Mouse (Mus musculus) activated CD4-positive, CD25-positive, alpha-beta regulatory T cell (primary cell): ENCODE measurements around the gene Tgtp1. TPM values are rescaled to one million over a fixed set of nuclear protein-coding genes. Genes with fewer than 3 reads are reported as not detected.

Experiments
- polyA plus RNA-seq, 2 experiments: library from polyadenylated mRNA; unstranded; fragments of 100-300 nt; shearing (Covaris generic); gene quantifications; one replicate each; pipeline ENCODE4 v1.2.1; 2017

Tgtp1 gene
- 100 to 1,000 TPM; 236 to 376 TPM for polyA plus RNA-seq

GRCm38 (mm10) chr11:48994018-48994417 lies at the start of gene Tgtp1:
TSS of gene Tgtp1 (minus strand) at chr11:48994172.

GRCm38 (mm10) chr11:48991740-48992520 lies 2.0 kb downstream of the Tgtp1 start, which contains the start of gene Gm12185:
TSS of gene Gm12185 (minus strand) at chr11:48992226.

GRCm38 (mm10) chr11:48979251-48979650 lies 14.7 kb downstream of the Tgtp1 start, which contains the start of gene 9930111J21Rik1:
TSS of gene 9930111J21Rik1 (minus strand) at chr11:48979398.

GRCm38 (mm10) chr11:48978240-48978939 lies 15.6 kb downstream of the Tgtp1 start, which contains the start of gene Olfr56:
TSS of gene Olfr56 (plus strand) at chr11:48978889.

GRCm38 (mm10) chr11:48946090-48946489 lies 47.9 kb downstream of the Tgtp1 start, which contains the start of gene Psme2b:
TSS of gene Psme2b (minus strand) at chr11:48946190.

Other genes starting within 250 kb of the Tgtp1 start
- 100 to 1,000 TPM; 607 to 930 TPM for gene Rack1, start 193.8 kb downstream of the Tgtp1 start, polyA plus RNA-seq
- 1 to 10 TPM; 1.6 to 1.9 TPM for gene Trim41, start 176.8 kb downstream of the Tgtp1 start, polyA plus RNA-seq
- gene Trim7, start 168.0 kb downstream of the Tgtp1 start, polyA plus RNA-seq: under 1 TPM; 0.70 to 0.99 TPM
- 1 to 10 TPM; 4.9 to 5.0 TPM for gene Gm12184, start 167.5 kb downstream of the Tgtp1 start, polyA plus RNA-seq
- gene Irgm1, start 122.5 kb downstream of the Tgtp1 start, polyA plus RNA-seq: 100 to 1,000 TPM; 184 to 211 TPM
- 1 to 10 TPM; 1.3 to 1.4 TPM for gene Gm5431, start 92.0 kb downstream of the Tgtp1 start, polyA plus RNA-seq
- 100 to 1,000 TPM; 135 to 194 TPM for gene Psme2b, start 48.0 kb downstream of the Tgtp1 start, polyA plus RNA-seq
- 1 to 10 TPM; 1.3 to 1.4 TPM for gene Olfr56, start 15.3 kb downstream of the Tgtp1 start, polyA plus RNA-seq
- gene 9930111J21Rik1, start 14.8 kb downstream of the Tgtp1 start, polyA plus RNA-seq: 100 to 1,000 TPM; 111 to 163 TPM
- 1 to 10 TPM; 4.8 to 6.1 TPM for gene Gm12185, start 1.9 kb downstream of the Tgtp1 start, polyA plus RNA-seq
- gene 9930111J21Rik2, start 57.1 kb upstream of the Tgtp1 start, polyA plus RNA-seq: 10 to 100 TPM; 60.5 to 94.4 TPM
- 100 to 1,000 TPM; 342 to 358 TPM for gene Tgtp2, start 70.0 kb upstream of the Tgtp1 start, polyA plus RNA-seq
- gene Ifi47, start 82.4 kb upstream of the Tgtp1 start, polyA plus RNA-seq: 100 to 1,000 TPM; 570 to 631 TPM
- gene Olfr1396, start 120.7 kb upstream of the Tgtp1 start, polyA plus RNA-seq: under 1 TPM in 1 of 2 experiments, not detected in 1; 0.06 TPM
- not detected for gene Olfr1395, start 148.1 kb upstream of the Tgtp1 start, polyA plus RNA-seq
- gene Olfr1394, start 160.2 kb upstream of the Tgtp1 start, polyA plus RNA-seq: not detected
- gene Btnl9, start 193.0 kb upstream of the Tgtp1 start, polyA plus RNA-seq: not detected
- 10 to 100 TPM; 49.5 to 55.2 TPM for gene Zfp62, start 209.1 kb upstream of the Tgtp1 start, polyA plus RNA-seq